Mouse (Mus musculus) heart, embryonic 13.5 days (tissue): Measurements from ENCODE around the gene Cd68. TPM values are rescaled to one million over a fixed set of nuclear protein-coding genes. Genes with fewer than 3 reads are reported as not detected.

Source experiments
- ATAC-seq: fragments of 200-750 bp; cut with Nextera tagmentation; 2 replicates; pipeline ENCODE4 v1.8.0; 2017; ENCODE audit warnings: moderate TSS enrichment; ENCODE audit not compliant: insufficient number of reproducible peaks, low FRiP score, low TSS enrichment; ENCODE audit errors: extremely low read depth
- H3K27ac ChIP-seq: fragments of 300-500 bp; sonication (generic); replicated peaks from 2 replicates; pipeline ENCODE4 v1.5.1; 2015; ENCODE audit warnings: moderate library complexity, mild to moderate bottlenecking, inconsistent platforms
- H3K27me3 ChIP-seq: fragments of 300-500 bp; sonication (generic); replicated peaks from 2 replicates; pipeline ENCODE4 v1.6.1; 2015; ENCODE audit warnings: mild to moderate bottlenecking, inconsistent platforms
- H3K36me3 ChIP-seq: fragments of 300-500 bp; sonication (generic); 2 replicates; pipeline ENCODE4 v1.6.1; 2015; ENCODE audit warnings: mild to moderate bottlenecking, inconsistent platforms
- H3K4me1 ChIP-seq: fragments of 300-500 bp; sonication (generic); 2 replicates; pipeline ENCODE4 v1.6.1; 2015; ENCODE audit warnings: inconsistent platforms
- H3K4me2 ChIP-seq: fragments of 300-500 bp; sonication (generic); 2 replicates; pipeline ENCODE4 v1.6.1; 2015; ENCODE audit warnings: inconsistent platforms, mild to moderate bottlenecking, moderate library complexity
- H3K4me3 ChIP-seq: fragments of 300-500 bp; sonication (generic); 2 replicates; pipeline ENCODE4 v1.5.1; 2015; ENCODE audit warnings: moderate library complexity, mild to moderate bottlenecking, inconsistent platforms
- H3K9ac ChIP-seq: fragments of 300-500 bp; sonication (generic); 2 replicates; pipeline ENCODE4 v1.6.1; 2015; ENCODE audit warnings: inconsistent platforms, mild to moderate bottlenecking, moderate library complexity
- H3K9me3 ChIP-seq: fragments of 300-500 bp; sonication (generic); 2 replicates; pipeline ENCODE4 v1.6.1; 2016; ENCODE audit warnings: inconsistent platforms
- WGBS: fragments of 180-500 bp; shearing (Covaris S2); methylation state at CpG from one replicate; pipeline ENCODE4 v1.1.7; 2015; ENCODE audit warnings: mixed read lengths; 5-methylcytosine and 5-hydroxymethylcytosine counted together
- polyA plus RNA-seq: library from polyadenylated mRNA; unstranded; fragments of >200 nt; fragmentation: Nextera tagmentation; extraction: Ambion mirVana; gene quantifications from 2 replicates; pipeline ENCODE4 v1.2.1, GENCODE M21; 2015

Gene Cd68
- polyA plus RNA-seq, 1 experiment from 2014 or later = 10.5 TPM

- Histone ChIP-seq H3K9me3 (no peaks in the 10 kb centered on the region), H3K4me3 (peak overlapping the region; percentile 84), H3K27ac (peak overlapping the region; percentile 95), H3K9ac (peak overlapping the region; percentile 87), H3K27me3 (no peaks in the 10 kb centered on the region), H3K4me1 (peaks cover 57% of the 10 kb centered on the region), H3K36me3 (peaks cover 32% of the 10 kb centered on the region), H3K4me2 (peak overlapping the region; percentile 98)
- ATAC-seq = no peak
- WGBS = 23% methylated on average over 24 of the region's 24 CpGs
These were observed 16.4 kb upstream of the Cd68 start for GRCm38 (mm10) chr11:69682209-69682839.

GRCm38 (mm10) chr11:69681314-69682208, 15.6 kb upstream of the Cd68 start, which contains the start of gene Senp3:
Gene Senp3, minus strand, starts transcription at chr11:69682084.
- Histone ChIP-seq H3K9me3 (no peaks in the 10 kb centered on the region), H3K36me3 (peaks cover 40% of the 10 kb centered on the region), H3K4me3 (peak within 1 kb of the TSS; percentile 84), H3K27ac (peak within 1 kb of the TSS; percentile 95), H3K9ac (peak within 1 kb of the TSS; percentile 92), H3K4me2 (peak within 1 kb of the TSS; percentile 98), H3K27me3 (no peaks in the 10 kb centered on the region), H3K4me1 (peaks cover 52% of the 10 kb centered on the region)
- peak; percentile 91 for ATAC-seq
- under 1% methylated on average over 79 of the region's 80 CpGs for WGBS

GRCm38 (mm10) chr11:69680136-69680855, 14.3 kb upstream of the Cd68 start:
- no peaks in the 10 kb centered on the region for H3K27me3 ChIP-seq
- peak overlapping the region; percentile 84 for H3K4me3 ChIP-seq
- no peak overlapping the region for H3K27ac ChIP-seq
- no peak for ATAC-seq
- no peaks in the 10 kb centered on the region for H3K9me3 ChIP-seq
- H3K36me3 ChIP-seq = peaks cover 52% of the 10 kb centered on the region
- H3K9ac ChIP-seq = peak overlapping the region; percentile 92
- H3K4me2 ChIP-seq = peak overlapping the region; percentile 98
- H3K4me1 ChIP-seq = peaks cover 39% of the 10 kb centered on the region
- 89% methylated on average over 30 of the region's 30 CpGs for WGBS

- Histone ChIP-seq H3K4me3 (no peak overlapping the region), H3K4me1 (peaks cover 34% of the 10 kb centered on the region), H3K36me3 (peaks cover 64% of the 10 kb centered on the region), H3K4me2 (peak overlapping the region; percentile 17; the same call in 1 of the 2 replicates), H3K9me3 (no peaks in the 10 kb centered on the region), H3K9ac (no peak overlapping the region), H3K27ac (no peak overlapping the region), H3K27me3 (no peaks in the 10 kb centered on the region)
- ATAC-seq = no peak
- WGBS = 100% methylated on average over 2 of the region's 2 CpGs
These were observed 13.2 kb upstream of the Cd68 start for GRCm38 (mm10) chr11:69679144-69679543.

- no peaks in the 10 kb centered on the region for H3K9me3 ChIP-seq
- H3K27ac ChIP-seq = peak within 1 kb of the TSS; percentile 99
- peak; percentile 94 for ATAC-seq
- H3K27me3 ChIP-seq = no peaks in the 10 kb centered on the region
- H3K4me1 ChIP-seq = peaks cover 28% of the 10 kb centered on the region
- peak within 1 kb of the TSS; percentile 95 for H3K4me2 ChIP-seq
- WGBS = 0% methylated on average over 36 of the region's 36 CpGs
- H3K36me3 ChIP-seq = peaks cover 82% of the 10 kb centered on the region
- peak within 1 kb of the TSS; percentile 100 for H3K4me3 ChIP-seq
- peak within 1 kb of the TSS; percentile 100 for H3K9ac ChIP-seq
These were observed 6.3 kb upstream of the Cd68 start, which contains the start of gene Eif4a1 for GRCm38 (mm10) chr11:69672211-69672706. Gene Eif4a1, minus strand, starts transcription at chr11:69672423.

GRCm38 (mm10) chr11:69671726-69672124, 5.8 kb upstream of the Cd68 start:
- peaks cover 81% of the 10 kb centered on the region for H3K36me3 ChIP-seq
- ATAC-seq = no peak
- peak overlapping the region; percentile 100 for H3K9ac ChIP-seq

GRCm38 (mm10) chr11:69670786-69671725, 5.1 kb upstream of the Cd68 start:
- under 1% methylated on average over 61 of the region's 61 CpGs for WGBS
- Histone ChIP-seq H3K4me3 (peak overlapping the region; percentile 100), H3K9ac (peak overlapping the region; percentile 100), H3K36me3 (peaks cover 81% of the 10 kb centered on the region), H3K4me2 (peak overlapping the region; percentile 95), H3K4me1 (peaks cover 28% of the 10 kb centered on the region), H3K27me3 (no peaks in the 10 kb centered on the region), H3K9me3 (no peaks in the 10 kb centered on the region), H3K27ac (peak overlapping the region; percentile 99)
- peak; percentile 56 for ATAC-seq

More at GRCm38 (mm10) chr11:69671726-69672124, 5.8 kb upstream of the Cd68 start:
- H3K4me1 ChIP-seq = peaks cover 28% of the 10 kb centered on the region
- H3K9me3 ChIP-seq = no peaks in the 10 kb centered on the region
- H3K4me2 ChIP-seq = peak overlapping the region; percentile 95
- no peaks in the 10 kb centered on the region for H3K27me3 ChIP-seq
- WGBS = under 1% methylated on average over 43 of the region's 43 CpGs
- H3K27ac ChIP-seq = peak overlapping the region; percentile 99
- H3K4me3 ChIP-seq = peak overlapping the region; percentile 100

GRCm38 (mm10) chr11:69666665-69667005, 682 bp upstream of the Cd68 start:
- Histone ChIP-seq H3K27ac (0 out of 2 replicates have a peak overlapping the region, but pooled peaks have one; percentile 6), H3K27me3 (no peaks in the 10 kb centered on the region), H3K9ac (no peak overlapping the region), H3K4me1 (peaks cover 36% of the 10 kb centered on the region), H3K4me3 (no peak overlapping the region), H3K4me2 (no peak overlapping the region), H3K36me3 (peaks cover 75% of the 10 kb centered on the region), H3K9me3 (no peaks in the 10 kb centered on the region)
- no peak for ATAC-seq
- 77% methylated on average over 3 of the region's 3 CpGs for WGBS

- H3K9me3 ChIP-seq = no peaks in the 10 kb centered on the region
- peaks cover 42% of the 10 kb centered on the region for H3K4me1 ChIP-seq
- no peak overlapping the region for H3K9ac ChIP-seq
- no peaks in the 10 kb centered on the region for H3K27me3 ChIP-seq
- peaks cover 70% of the 10 kb centered on the region for H3K36me3 ChIP-seq
- no peak overlapping the region for H3K4me2 ChIP-seq
- 73% methylated on average over 9 of the region's 9 CpGs for WGBS
- no peak for ATAC-seq
- no peak overlapping the region for H3K4me3 ChIP-seq
- 0 out of 2 replicates have a peak overlapping the region, but pooled peaks have one; percentile 6 for H3K27ac ChIP-seq
These were observed 444 bp downstream of the Cd68 start for GRCm38 (mm10) chr11:69665457-69665960.

- Histone ChIP-seq H3K9ac (no peak overlapping the region), H3K36me3 (peaks cover 65% of the 10 kb centered on the region), H3K27me3 (no peaks in the 10 kb centered on the region), H3K4me1 (peaks cover 35% of the 10 kb centered on the region), H3K9me3 (no peaks in the 10 kb centered on the region), H3K4me2 (no peak overlapping the region), H3K27ac (no peak overlapping the region), H3K4me3 (no peak overlapping the region)
- no peak for ATAC-seq
- 93% methylated on average over 7 of the region's 7 CpGs for WGBS
These were observed 1.1 kb downstream of the Cd68 start for GRCm38 (mm10) chr11:69664841-69665240.
